ENCODE assay signal across 12 mouse cellular contexts in the genomic region with DNA sequence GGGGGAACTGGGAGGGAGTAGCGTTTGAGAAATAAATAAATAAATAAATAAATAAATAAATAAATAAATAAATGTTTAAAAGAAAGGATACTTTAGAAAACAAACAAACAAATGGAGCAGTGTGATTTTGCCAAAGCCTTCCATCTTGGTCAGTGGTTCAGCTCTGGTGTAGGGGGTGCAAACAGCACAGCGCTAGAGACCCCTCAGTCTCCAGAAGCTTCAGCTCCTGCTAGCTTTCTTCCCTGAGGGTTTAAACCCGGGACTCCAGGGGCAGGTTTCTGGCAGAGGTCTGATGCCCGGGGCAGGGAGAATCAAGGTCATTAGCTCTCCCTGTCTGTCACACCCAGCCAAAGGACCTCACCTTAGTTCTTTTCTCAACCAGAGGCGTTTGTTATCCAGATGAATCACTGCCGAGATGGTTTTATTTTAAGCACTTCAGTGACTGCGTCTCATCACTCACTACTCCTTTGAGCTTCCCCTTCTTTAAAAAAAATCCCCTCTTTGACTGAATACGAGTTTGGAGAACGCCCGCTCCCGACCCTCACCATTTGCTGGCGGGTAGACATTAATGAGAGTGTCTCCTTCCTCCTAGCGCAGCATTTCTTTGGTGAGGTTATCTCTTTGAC.
DNase-seq lines count a peak whose midpoint lies in the region; ATAC-seq and TF ChIP-seq lines count a peak whose summit lies in the region.
"Had no signal": no experiment of that assay in that cellular context is flagged by ENCODE, and none has a peak within 500 bp of the region (broad histone marks: within the 10 kb centered on the region; RNA-seq: fewer than 3 reads in every experiment).

No protein-coding gene starts in this region.

- no peak for DNase-seq in frontal cortex, adult 2 months (ENCODE audit: extremely low spot score in 1 of 2, low spot score in 1 of 2)
- no peak for DNase-seq in limb, embryonic 10.5 days (ENCODE audit: low spot score)
- DNase-seq in hindbrain, postnatal 0 days (ENCODE audit: low spot score), result no peak
- DNase-seq in thymus, postnatal 10 days (ENCODE audit: low spot score in 2 of 2), result no peak
- no peak for DNase-seq in gastrocnemius, postnatal 4 days (ENCODE audit: low spot score in 2 of 2)
- DNase-seq: cerebellum, adult 8-10 months; kidney, adult 8-10 months; liver; spleen, adult 18-20 months had no signal

- 7% methylated on average over 13 of the region's 13 CpGs for WGBS in limb, embryonic 12.5 days
- WGBS in limb, embryonic 10.5 days, result 9% methylated on average over 13 of the region's 13 CpGs
- 22% methylated on average over 13 of the region's 13 CpGs for WGBS in hindbrain, postnatal 0 days
- WGBS in stomach, embryonic 14.5 days, result 20% methylated on average over 13 of the region's 13 CpGs

- peaks cover 13% of the 10 kb centered on the region for H3K4me1 ChIP-seq in limb, embryonic 12.5 days (replicated peaks)
- peaks cover 11% of the 10 kb centered on the region for H3K4me1 ChIP-seq in limb, embryonic 10.5 days
- H3K4me1 ChIP-seq in hindbrain, postnatal 0 days (ENCODE audit: insufficient read depth, low read length), result no peaks in the 10 kb centered on the region
- H3K4me1 ChIP-seq in stomach, embryonic 14.5 days (ENCODE audit: control insufficient read depth, insufficient read depth, low read length), result no peaks in the 10 kb centered on the region

- peak; percentile 62 for ATAC-seq in frontal cortex, adult (ENCODE audit: low TSS enrichment)
- ATAC-seq in limb, embryonic 12.5 days (ENCODE audit: insufficient number of reproducible peaks, insufficient read depth, low FRiP score, low TSS enrichment, low read depth), result no peak
- ATAC-seq in hindbrain, postnatal 0 days, result no peak
- no peak for ATAC-seq in stomach, embryonic 14.5 days (ENCODE audit: insufficient number of reproducible peaks, insufficient read depth, low FRiP score, low read depth)

- no peaks in the 10 kb centered on the region for H3K9me3 ChIP-seq in limb, embryonic 12.5 days
- H3K9me3 ChIP-seq in limb, embryonic 10.5 days (replicated peaks), result no peaks in the 10 kb centered on the region
- H3K9me3 ChIP-seq in hindbrain, postnatal 0 days (ENCODE audit: low read length), result no peaks in the 10 kb centered on the region
- no peaks in the 10 kb centered on the region for H3K9me3 ChIP-seq in stomach, embryonic 14.5 days (ENCODE audit: control insufficient read depth, low read depth, low read length)

- peaks cover 9% of the 10 kb centered on the region; the same call in 1 of the 2 replicates for H3K27me3 ChIP-seq in limb, embryonic 12.5 days
- H3K27me3 ChIP-seq in limb, embryonic 10.5 days (ENCODE audit: low read depth, poor library complexity, severe bottlenecking), result peaks cover 6% of the 10 kb centered on the region; the same call in 1 of the 2 replicates
- no peaks in the 10 kb centered on the region for H3K27me3 ChIP-seq in hindbrain, postnatal 0 days (ENCODE audit: insufficient read depth, low read length)
- H3K27me3 ChIP-seq in stomach, embryonic 14.5 days (ENCODE audit: control insufficient read depth, insufficient read depth, low read length), result no peaks in the 10 kb centered on the region

- no peaks in the 10 kb centered on the region for H3K36me3 ChIP-seq in limb, embryonic 12.5 days
- no peaks in the 10 kb centered on the region for H3K36me3 ChIP-seq in limb, embryonic 10.5 days
- no peaks in the 10 kb centered on the region for H3K36me3 ChIP-seq in hindbrain, postnatal 0 days (ENCODE audit: insufficient read depth, low read length)
- H3K36me3 ChIP-seq in stomach, embryonic 14.5 days (ENCODE audit: control insufficient read depth, insufficient read depth, low read length), result no peaks in the 10 kb centered on the region

- H3K4me3 ChIP-seq in limb, embryonic 12.5 days (replicated peaks), result no peak overlapping the region
- H3K4me3 ChIP-seq in limb, embryonic 10.5 days, result no peak overlapping the region
- no peak overlapping the region for H3K4me3 ChIP-seq in hindbrain, postnatal 0 days (ENCODE audit: low read length)
- no peak overlapping the region for H3K4me3 ChIP-seq in stomach, embryonic 14.5 days (ENCODE audit: low read depth, low read length)

- no peak overlapping the region for H3K27ac ChIP-seq in limb, embryonic 12.5 days
- no peak overlapping the region for H3K27ac ChIP-seq in limb, embryonic 10.5 days
- no peak overlapping the region for H3K27ac ChIP-seq in hindbrain, postnatal 0 days
- no peak overlapping the region for H3K27ac ChIP-seq in stomach, embryonic 14.5 days (ENCODE audit: low read length)

- no peak overlapping the region for H3K9ac ChIP-seq in limb, embryonic 12.5 days (replicated peaks)
- no peak overlapping the region for H3K9ac ChIP-seq in hindbrain, postnatal 0 days (replicated peaks; ENCODE audit: low read length)
- H3K9ac ChIP-seq in stomach, embryonic 14.5 days (replicated peaks; ENCODE audit: low read depth, low read length), result no peak overlapping the region

- peak overlapping the region; percentile 21; the same call in 1 of the 2 replicates for H3K4me2 ChIP-seq in limb, embryonic 12.5 days
- peak overlapping the region; percentile 11 for H3K4me2 ChIP-seq in hindbrain, postnatal 0 days (ENCODE audit: low read depth, low read length)
- 0 out of 2 replicates have a peak overlapping the region, but pooled peaks have one; percentile 17 for H3K4me2 ChIP-seq in stomach, embryonic 14.5 days (replicated peaks; ENCODE audit: low read depth, low read length)

- TF ChIP-seq CTCF in hindbrain, postnatal 0 days (IDR thresholded peaks at IDR 0.05; ENCODE audit: low read depth), result no peak
